Mouse (Mus musculus) gastrocnemius, postnatal 25 days (tissue): Measurements from ENCODE around the gene Itprid1. TPM values are rescaled to one million over a fixed set of nuclear protein-coding genes. Genes with fewer than 3 reads are reported as not detected.

Experiments used
- DNase-seq: peaks from one replicate; pipeline ENCODE4 v3.0.0; 2022
- long read RNA-seq, 2 experiments: library from polyadenylated mRNA; stranded (forward); transcript quantifications; one replicate each; pipeline ENCODE4 v2.0.0; 2021
- total RNA-seq, 2 experiments: library from RNA; stranded (reverse); gene quantifications; 1 replicate in 1 of 2; 2 replicates in 1 of 2; pipeline ENCODE4 v1.2.3; 2021

Gene Itprid1
- not detected for total RNA-seq
- long read RNA-seq, experiment 1, result 0 reads
- long read RNA-seq, experiment 2, result 0 reads

- DNase-seq, result no peak
These were observed at the start of gene Itprid1 for GRCm38 (mm10) chr6:55836650-55837320. Gene Itprid1 (plus strand): TSS chr6:55836895.

DNA sequence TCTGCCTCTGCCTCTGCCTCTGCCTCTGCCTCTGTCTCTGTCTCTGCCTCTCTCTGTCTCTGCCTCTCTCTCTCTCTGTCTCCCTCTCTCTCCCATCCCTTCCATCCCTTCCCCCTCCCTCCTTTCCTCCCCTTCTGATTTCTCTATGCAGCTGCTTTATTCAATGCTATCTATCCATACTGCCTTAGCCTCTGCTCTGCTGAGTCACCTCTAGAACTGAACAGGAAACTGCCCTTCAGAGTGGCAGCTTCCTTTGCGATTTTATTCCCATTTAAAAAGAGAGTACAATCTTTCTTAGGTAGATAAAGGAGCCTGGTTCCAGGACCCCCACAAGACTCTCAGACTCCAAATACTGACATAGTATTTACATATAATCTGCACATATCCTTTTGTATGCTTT is 47.1 kb upstream of the Itprid1 start:
- no peak for DNase-seq

DNA sequence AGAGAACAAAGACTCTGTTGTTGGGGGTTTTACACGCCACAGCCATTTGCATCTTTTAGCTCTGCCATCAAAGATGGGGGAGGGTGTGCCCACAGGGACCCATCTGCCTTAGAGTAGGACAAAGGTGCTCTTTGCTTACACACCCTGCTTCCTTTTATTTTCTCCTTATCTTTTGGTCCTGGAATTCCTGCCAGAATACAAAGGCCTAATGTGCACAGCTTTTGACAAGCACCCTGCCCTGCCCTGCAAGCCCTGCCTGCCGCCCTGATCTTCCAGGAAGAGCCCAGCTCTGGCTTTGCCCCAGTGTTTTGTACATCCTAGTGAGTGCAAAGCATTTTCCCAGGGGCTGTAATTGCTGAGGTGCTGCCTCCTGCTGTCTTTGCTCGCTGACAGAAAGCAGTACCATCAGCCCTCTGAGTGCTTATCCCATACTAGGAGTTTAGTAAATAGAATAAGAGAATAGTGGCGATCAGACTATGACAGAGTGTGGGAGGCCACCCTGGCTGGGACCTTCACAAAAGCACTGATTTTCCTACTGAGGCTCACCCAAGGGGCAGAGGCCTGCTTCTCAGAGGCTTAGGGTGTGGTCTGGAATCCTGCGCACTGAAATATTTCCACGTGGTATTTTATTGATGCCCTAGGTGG is 44.7 kb upstream of the Itprid1 start:
- no peak for DNase-seq

GRCm38 (mm10) chr6:55792536-55792935 is 44.2 kb upstream of the Itprid1 start:
- DNase-seq, result no peak

DNA sequence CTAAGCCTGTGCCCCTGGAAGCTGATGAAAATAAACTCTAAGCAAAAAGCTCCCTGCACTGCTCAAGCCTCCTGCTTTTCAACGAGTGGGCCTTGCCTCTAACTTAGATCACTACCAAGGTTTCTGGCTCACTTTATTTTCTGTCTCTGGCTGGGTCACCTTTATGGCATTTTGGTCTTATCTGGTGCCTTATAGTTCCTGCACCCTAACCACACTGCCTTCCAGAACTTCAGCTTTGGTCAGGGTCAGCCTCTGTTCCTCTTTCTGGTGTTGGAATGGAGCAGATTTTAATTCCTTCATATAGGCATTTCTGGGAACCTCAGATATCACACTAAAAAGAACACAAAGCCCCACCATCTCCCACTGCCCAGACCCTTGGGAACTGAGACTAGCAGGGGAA is 34.0 kb upstream of the Itprid1 start:
- DNase-seq, result no peak

DNA sequence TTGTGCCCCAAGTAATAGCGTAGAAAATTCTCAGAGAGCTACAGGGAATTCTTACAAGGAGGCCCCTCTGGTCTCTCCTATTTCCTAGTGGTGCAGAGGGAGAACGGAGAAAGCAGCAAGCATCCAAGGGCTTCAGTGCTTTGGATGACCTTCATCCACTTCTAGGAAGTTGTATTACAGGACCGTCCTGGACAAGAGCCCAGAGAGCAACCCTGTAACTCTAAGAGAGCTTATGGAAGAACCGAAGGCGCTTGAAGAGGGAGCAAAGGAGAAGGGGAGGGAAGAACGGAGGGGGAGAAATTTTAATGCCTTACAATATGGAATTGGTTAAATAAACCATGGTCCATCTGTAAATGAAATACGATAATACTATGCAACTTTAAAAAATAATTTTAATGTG is 33.3 kb upstream of the Itprid1 start:
- no peak for DNase-seq

DNA sequence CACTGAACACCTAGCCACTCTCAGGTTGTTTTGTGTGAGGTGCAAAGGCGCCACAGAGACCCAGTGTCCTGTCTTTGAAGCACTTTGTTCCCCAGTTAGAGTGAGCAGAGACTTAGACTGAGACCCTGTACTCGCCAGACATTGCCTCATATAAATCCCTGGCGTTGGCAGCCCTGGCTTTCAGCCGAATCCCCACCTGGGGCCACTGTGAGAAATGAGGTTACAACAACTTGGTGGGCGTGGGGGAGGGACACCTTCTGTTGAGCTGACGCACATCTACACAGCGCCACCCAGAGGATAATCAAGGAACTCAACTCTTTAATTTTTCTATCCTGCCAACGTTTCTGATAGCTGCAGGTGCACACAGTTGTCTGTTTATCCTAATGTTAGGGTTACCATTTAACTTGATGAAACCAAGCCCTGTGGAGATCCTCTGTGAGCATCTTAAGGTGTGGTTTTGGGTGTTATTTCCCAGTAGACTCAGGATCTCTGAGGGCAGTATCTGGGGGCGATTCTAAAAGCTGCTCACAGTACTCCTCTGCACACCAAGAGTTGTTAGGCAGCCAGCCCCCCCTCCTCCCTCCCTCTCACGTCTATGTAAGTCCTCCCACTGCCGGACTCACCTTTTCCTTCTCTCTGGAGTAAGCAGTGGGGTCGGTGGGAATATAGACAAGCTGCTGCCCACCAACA is 32.6 kb upstream of the Itprid1 start:
- DNase-seq, result no peak

DNA sequence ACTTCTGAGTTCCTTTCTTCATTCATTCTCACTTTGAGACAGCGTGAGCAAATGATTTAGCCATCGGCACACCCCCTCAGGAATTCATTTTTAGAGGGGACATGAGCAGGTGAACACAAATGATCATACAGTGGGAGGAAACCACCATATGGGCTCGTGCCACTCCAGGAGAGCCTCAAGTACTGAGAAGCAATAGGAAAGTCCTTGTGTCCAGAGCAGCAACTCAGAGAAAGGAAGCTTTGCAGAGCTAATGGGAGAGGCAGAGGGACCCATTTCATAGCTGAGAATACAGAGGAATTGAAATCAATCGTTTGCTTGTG is 32.1 kb upstream of the Itprid1 start:
- no peak for DNase-seq

- no peak for DNase-seq
These were observed 31.2 kb upstream of the Itprid1 start for GRCm38 (mm10) chr6:55805291-55806137.

GRCm38 (mm10) chr6:55806537-55806936 is 30.2 kb upstream of the Itprid1 start:
- DNase-seq, result no peak

- DNase-seq, result no peak
These were observed 28.0 kb upstream of the Itprid1 start for GRCm38 (mm10) chr6:55808692-55809091.

- no peak for DNase-seq
These were observed 25.5 kb upstream of the Itprid1 start for GRCm38 (mm10) chr6:55811153-55811552.

DNA sequence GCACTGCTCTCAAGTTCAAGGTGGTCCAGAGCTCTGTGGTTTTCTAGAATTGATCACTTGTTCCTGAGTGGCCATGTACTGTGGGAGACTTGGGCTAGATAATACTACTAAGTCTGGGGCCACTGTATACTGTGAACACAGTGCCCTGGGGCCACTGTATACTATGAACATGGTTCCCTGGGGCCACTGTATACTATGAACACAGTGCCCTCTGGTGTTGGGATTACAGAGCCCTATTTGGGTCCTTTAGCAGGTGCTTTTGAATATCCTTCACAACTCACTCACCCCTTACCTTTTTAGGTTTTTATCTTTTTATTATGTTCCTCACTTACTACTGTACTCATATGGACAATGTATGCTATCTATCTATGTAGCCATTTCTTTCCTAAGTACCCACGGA is 24.3 kb upstream of the Itprid1 start:
- no peak for DNase-seq

GRCm38 (mm10) chr6:55814184-55814926 is 22.3 kb upstream of the Itprid1 start:
- no peak for DNase-seq

- DNase-seq, result no peak
These were observed 19.8 kb upstream of the Itprid1 start for GRCm38 (mm10) chr6:55816911-55817310.

GRCm38 (mm10) chr6:55829722-55830121 is 7.0 kb upstream of the Itprid1 start:
- no peak for DNase-seq

DNA sequence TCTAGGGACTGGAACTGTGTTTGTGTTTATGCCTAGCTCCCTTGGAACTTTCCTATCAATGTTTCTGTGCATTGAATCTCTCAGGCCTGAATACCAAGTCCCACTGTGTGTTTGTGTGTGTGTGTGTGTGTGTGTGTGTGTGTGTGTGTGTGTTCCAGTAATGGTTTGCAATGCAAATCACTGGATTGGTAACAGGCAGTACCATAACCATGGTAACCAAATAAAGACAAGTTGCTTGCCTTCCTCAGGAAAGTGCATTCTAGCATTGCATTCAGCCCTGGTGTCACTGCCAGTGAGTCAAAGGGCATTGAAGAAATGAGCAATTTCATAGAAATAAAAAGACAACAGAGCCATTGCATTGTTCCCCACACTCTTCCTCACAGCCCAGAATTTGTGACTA is 15.9 kb downstream of the Itprid1 start:
- DNase-seq, result no peak

GRCm38 (mm10) chr6:55856085-55856484 is 19.4 kb downstream of the Itprid1 start:
- no peak for DNase-seq

- no peak for DNase-seq
These were observed 28.5 kb downstream of the Itprid1 start for GRCm38 (mm10) chr6:55865206-55865605.

DNA sequence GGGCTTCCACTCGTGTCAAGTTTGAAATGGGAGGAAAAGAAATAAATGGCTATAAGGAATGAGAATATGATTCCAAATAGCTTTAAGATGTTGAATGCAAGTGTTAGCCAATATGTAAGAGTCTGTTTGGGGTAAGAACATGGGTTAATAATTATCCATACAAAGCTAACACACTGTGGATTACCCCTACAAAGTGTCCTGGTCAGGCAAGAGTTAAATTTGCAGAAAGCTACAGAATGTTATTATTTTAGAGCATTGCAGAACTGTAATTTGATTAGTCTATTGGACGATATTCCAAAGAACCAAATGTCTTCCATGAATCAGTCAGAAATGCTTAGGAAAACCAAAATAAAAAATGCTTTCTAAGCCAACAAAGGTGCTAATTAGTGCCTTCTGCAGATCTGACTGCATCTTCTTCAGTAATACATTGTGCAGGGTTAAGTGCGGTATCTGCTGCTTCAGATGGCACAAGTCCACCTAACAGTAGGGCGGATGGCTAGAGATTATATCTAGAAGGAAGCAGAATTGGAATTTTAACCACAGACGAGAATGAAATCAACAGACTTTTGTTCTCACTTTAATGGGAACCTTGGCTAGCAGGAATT is 42.8 kb downstream of the Itprid1 start:
- no peak for DNase-seq

DNA sequence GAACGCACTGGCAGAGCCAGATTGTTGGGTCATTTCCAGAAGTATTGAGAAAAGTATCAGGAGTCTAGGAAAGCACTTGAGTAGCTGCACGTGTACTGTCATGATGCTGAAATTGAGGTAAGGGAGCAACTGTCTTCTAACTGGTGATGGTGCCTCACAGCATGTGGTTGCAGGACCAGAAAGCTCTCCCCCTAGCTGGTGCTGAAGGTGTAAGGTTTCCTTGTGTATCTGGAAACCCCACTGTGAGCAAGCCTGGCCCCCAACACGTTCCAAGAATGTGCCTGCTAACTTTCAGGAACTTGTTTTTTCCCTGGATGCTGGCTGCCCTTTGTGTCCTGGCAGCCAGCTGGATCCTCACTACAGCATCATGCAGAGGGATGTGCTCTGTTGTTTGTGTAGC is 44.2 kb downstream of the Itprid1 start:
- no peak for DNase-seq

- DNase-seq, result no peak
These were observed 50.9 kb downstream of the Itprid1 start for GRCm38 (mm10) chr6:55887598-55887997.
